Mouse (Mus musculus) CH12.LX (cell line): Measurements from ENCODE around the gene Ripk1. TPM values are rescaled to one million over a fixed set of nuclear protein-coding genes. Genes with fewer than 3 reads are reported as not detected.

Experiments
- DNase-seq: peaks from one replicate; pipeline ENCODE4 v3.0.0-alpha.2; 2013; ENCODE audit errors: extremely low read depth
- H3K27ac ChIP-seq: 2 replicates; pipeline ENCODE4 v1.5.1; 2012; ENCODE audit warnings: low read depth, mild to moderate bottlenecking, control low read depth, moderate library complexity; ENCODE audit not compliant: insufficient read depth
- H3K27me3 ChIP-seq: replicated peaks from 2 replicates; pipeline ENCODE3; 2012; ENCODE audit warnings: inconsistent platforms
- H3K36me3 ChIP-seq, 2 experiments: replicated peaks in 1 of 2; 2 replicates each; pipeline versions ENCODE3 to v1.6.1; 2012; ENCODE audit warnings: inconsistent platforms in 1 of 2, low read length in 1 of 2, mild to moderate bottlenecking in 1 of 2, mixed read lengths in 1 of 2, moderate library complexity in 1 of 2; ENCODE audit not compliant: control insufficient read depth in 1 of 2, insufficient read depth in 1 of 2
- H3K4me1 ChIP-seq, 2 experiments: 2 replicates each; pipeline ENCODE4 v1.6.1; 2012; ENCODE audit warnings: inconsistent platforms in 1 of 2, moderate library complexity in 1 of 2; ENCODE audit not compliant: insufficient read depth in 2 of 2, control insufficient read depth in 1 of 2
- H3K4me2 ChIP-seq: 2 replicates; pipeline ENCODE4 v1.6.1; 2012; ENCODE audit warnings: low read depth, mild to moderate bottlenecking, control low read depth; ENCODE audit not compliant: poor library complexity, insufficient read depth, severe bottlenecking
- H3K4me3 ChIP-seq, 3 experiments: fragments of 150-350 bp in 1 of 3; sonication (generic) in 1 of 3; replicated peaks in 1 of 3; 2 replicates each; pipeline versions ENCODE3 to v1.5.1; 2011 to 2012; ENCODE audit warnings: low read depth in 2 of 3, low read length in 2 of 3, mild to moderate bottlenecking in 2 of 3, moderate library complexity in 2 of 3, control low read depth in 1 of 3, improper control_type of control experiment in 1 of 3, inconsistent platforms in 1 of 3, mixed read lengths in 1 of 3; ENCODE audit not compliant: poor library complexity in 1 of 3
- H3K79me2 ChIP-seq: replicated peaks from 2 replicates; pipeline ENCODE4 v1.6.1; 2012; ENCODE audit warnings: mild to moderate bottlenecking, moderate library complexity; ENCODE audit not compliant: control insufficient read depth, poor library complexity, insufficient read depth, severe bottlenecking; ENCODE audit errors: extremely low read depth
- H3K9ac ChIP-seq: 2 replicates; pipeline ENCODE4 v1.6.1; 2012; ENCODE audit warnings: low read depth, mild to moderate bottlenecking, control low read depth, moderate library complexity; ENCODE audit not compliant: insufficient read depth
- H3K9me3 ChIP-seq: replicated peaks from 2 replicates; pipeline ENCODE3; 2012; ENCODE audit warnings: low read length, inconsistent platforms, mixed read lengths
- CHD1 ChIP-seq: IDR thresholded peaks from 2 replicates; pipeline ENCODE4 v1.6.1; 2012; ENCODE audit warnings: low read depth, low read length, improper control_type of control experiment, inconsistent platforms
- CTCF ChIP-seq, 2 experiments: IDR thresholded peaks in 1 of 2; conservative IDR thresholded peaks in 1 of 2; 2 replicates each; pipeline ENCODE4 v1.5.1; 2011 to 2012; ENCODE audit warnings: low read depth in 2 of 2, low read length in 2 of 2, improper control_type of control experiment in 1 of 2, inconsistent platforms in 1 of 2, mild to moderate bottlenecking in 1 of 2, moderate library complexity in 1 of 2
- E2F4 ChIP-seq: IDR thresholded peaks from 2 replicates; pipeline ENCODE4 v1.6.1; 2011; ENCODE audit warnings: low read depth, low read length, improper control_type of control experiment; ENCODE audit not compliant: insufficient replicate concordance
- ELF1 ChIP-seq: IDR thresholded peaks from 2 replicates; pipeline ENCODE4 v1.6.1; 2014; ENCODE audit warnings: low read depth, mild to moderate bottlenecking, inconsistent platforms, low read length, improper control_type of control experiment
- EP300 ChIP-seq: IDR thresholded peaks from 2 replicates; pipeline ENCODE4 v1.6.1; 2011; ENCODE audit warnings: low read length, improper control_type of control experiment
- ETS1 ChIP-seq: conservative IDR thresholded peaks from 2 replicates; pipeline ENCODE4 v1.6.1; 2012; ENCODE audit warnings: low read depth, mild to moderate bottlenecking, inconsistent platforms, low read length, improper control_type of control experiment, moderate library complexity
- HCFC1 ChIP-seq: IDR thresholded peaks from 2 replicates; pipeline ENCODE4 v1.6.1; 2012; ENCODE audit warnings: low read depth, mild to moderate bottlenecking, inconsistent platforms, low read length, improper control_type of control experiment
- IRF4 ChIP-seq: IDR thresholded peaks from 2 replicates; pipeline ENCODE4 v1.6.1; 2014; ENCODE audit warnings: low read depth, mild to moderate bottlenecking, inconsistent platforms, low read length, improper control_type of control experiment
- JUND ChIP-seq: conservative IDR thresholded peaks from 2 replicates; pipeline ENCODE4 v1.6.1; 2011; ENCODE audit warnings: low read depth, low read length, improper control_type of control experiment
- KAT2A ChIP-seq: IDR thresholded peaks from 2 replicates; pipeline ENCODE4 v1.6.1; 2012; ENCODE audit warnings: low read length, improper control_type of control experiment, inconsistent platforms; ENCODE audit not compliant: insufficient replicate concordance
- MAFK ChIP-seq: IDR thresholded peaks from 2 replicates; pipeline ENCODE4 v1.6.1; 2011; ENCODE audit warnings: low read length, improper control_type of control experiment; ENCODE audit not compliant: insufficient replicate concordance
- MAZ ChIP-seq: IDR thresholded peaks from 2 replicates; pipeline ENCODE4 v1.6.1; 2012; ENCODE audit warnings: low read depth, mild to moderate bottlenecking, inconsistent platforms, low read length, improper control_type of control experiment, moderate library complexity
- MEF2A ChIP-seq: IDR thresholded peaks from 2 replicates; pipeline ENCODE4 v1.6.1; 2014; ENCODE audit warnings: low read depth, mild to moderate bottlenecking, inconsistent platforms, low read length, improper control_type of control experiment, borderline replicate concordance
- MXI1 ChIP-seq: IDR thresholded peaks from 2 replicates; pipeline ENCODE4 v1.6.1; 2011; ENCODE audit warnings: mild to moderate bottlenecking, low read depth, low read length, improper control_type of control experiment
- NELFE ChIP-seq: IDR thresholded peaks from 2 replicates; pipeline ENCODE4 v1.6.1; 2011; ENCODE audit warnings: low read depth, low read length, improper control_type of control experiment
- NRF1 ChIP-seq: IDR thresholded peaks from 2 replicates; pipeline ENCODE4 v1.6.1; 2014; ENCODE audit warnings: low read depth, mild to moderate bottlenecking, inconsistent platforms, low read length, improper control_type of control experiment, moderate library complexity
- PAX5 ChIP-seq: IDR thresholded peaks from 2 replicates; pipeline ENCODE4 v1.6.1; 2012; ENCODE audit warnings: low read length, inconsistent platforms, mixed read lengths
- POLR2A ChIP-seq: IDR thresholded peaks from 2 replicates; pipeline ENCODE4 v1.6.1; 2011; ENCODE audit warnings: low read depth, mild to moderate bottlenecking, improper control_type of control experiment, low read length
- POLR2AphosphoS2 ChIP-seq: IDR thresholded peaks from 2 replicates; pipeline ENCODE4 v1.6.1; 2011; ENCODE audit warnings: low read depth, low read length, improper control_type of control experiment
- RAD21 ChIP-seq: IDR thresholded peaks from 2 replicates; pipeline ENCODE4 v1.6.1; 2011; ENCODE audit warnings: low read depth, mild to moderate bottlenecking, low read length, improper control_type of control experiment, moderate library complexity
- RCOR1 ChIP-seq: conservative IDR thresholded peaks from 2 replicates; pipeline ENCODE4 v1.6.1; 2012; ENCODE audit warnings: low read depth, mild to moderate bottlenecking, inconsistent platforms, low read length, improper control_type of control experiment
- SIN3A ChIP-seq: IDR thresholded peaks from 2 replicates; pipeline ENCODE4 v1.6.1; 2012; ENCODE audit warnings: low read length, improper control_type of control experiment, inconsistent platforms
- SMC3 ChIP-seq: IDR thresholded peaks from 2 replicates; pipeline ENCODE4 v1.6.1; 2011; ENCODE audit warnings: low read depth, low read length, improper control_type of control experiment
- TBP ChIP-seq: conservative IDR thresholded peaks from 2 replicates; pipeline ENCODE4 v1.6.1; 2011; ENCODE audit warnings: low read depth, low read length, improper control_type of control experiment
- TCF12 ChIP-seq: IDR thresholded peaks from 2 replicates; pipeline ENCODE4 v1.6.1; 2014; ENCODE audit warnings: low read depth, mild to moderate bottlenecking, inconsistent platforms, low read length, improper control_type of control experiment
- UBTF ChIP-seq: IDR thresholded peaks from 2 replicates; pipeline ENCODE4 v1.6.1; 2012; ENCODE audit warnings: low read depth, mild to moderate bottlenecking, inconsistent platforms, low read length, improper control_type of control experiment, moderate library complexity
- USF1 ChIP-seq: IDR thresholded peaks from 2 replicates; pipeline ENCODE4 v1.6.1; 2014; ENCODE audit warnings: low read depth, mild to moderate bottlenecking, inconsistent platforms, low read length, improper control_type of control experiment
- USF2 ChIP-seq: conservative IDR thresholded peaks from 2 replicates; pipeline ENCODE4 v1.6.1; 2011; ENCODE audit warnings: low read depth, low read length, improper control_type of control experiment
- ZKSCAN1 ChIP-seq: IDR thresholded peaks from 2 replicates; pipeline ENCODE4 v1.6.1; 2012; ENCODE audit warnings: low read depth, inconsistent platforms, low read length, improper control_type of control experiment, borderline replicate concordance
- ZMIZ1 ChIP-seq: IDR thresholded peaks from 2 replicates; pipeline ENCODE4 v1.6.1; 2012; ENCODE audit warnings: low read depth, mild to moderate bottlenecking, inconsistent platforms, low read length, improper control_type of control experiment
- dilution Hi-C: fragments of 300-500 bp; cut with MboI; formaldehyde crosslinking; loops from 2 replicates; pipeline ENCODE4 v1.14.3; 2020; ENCODE audit warnings: low sequenced_read_pairs; ENCODE audit not compliant: extremely low pct_unique_long_range_greater_than_20kb, extremely low pct_ligation_motif_present
- in situ Hi-C: fragments of 300-500 bp; cut with MboI; formaldehyde crosslinking; loops from 3 replicates; pipeline ENCODE4 v1.14.3; 2019; ENCODE audit warnings: low sequenced_read_pairs, low pct_ligation_motif_present, low pct_unique_long_range_greater_than_20kb, mixed read lengths
- polyA plus RNA-seq: library from polyadenylated mRNA; unstranded; fragments of >175 nt; gene quantifications from 2 replicates; pipeline ENCODE4 v1.2.1, GENCODE M21; 2012; ENCODE audit warnings: low read depth; ENCODE audit not compliant: insufficient read length
- total RNA-seq, 2 experiments: library from RNA; depleted of rRNA; stranded (reverse); fragments of 300-350 nt in 1 of 2; fragments of >200 nt in 1 of 2; gene quantifications; 2 replicates each; pipeline ENCODE4 v1.2.3; 2012 to 2014

Ripk1 gene
- total and polyA plus RNA-seq, 3 experiments = 13.1 to 18.6 (median 16.6) TPM

DNA sequence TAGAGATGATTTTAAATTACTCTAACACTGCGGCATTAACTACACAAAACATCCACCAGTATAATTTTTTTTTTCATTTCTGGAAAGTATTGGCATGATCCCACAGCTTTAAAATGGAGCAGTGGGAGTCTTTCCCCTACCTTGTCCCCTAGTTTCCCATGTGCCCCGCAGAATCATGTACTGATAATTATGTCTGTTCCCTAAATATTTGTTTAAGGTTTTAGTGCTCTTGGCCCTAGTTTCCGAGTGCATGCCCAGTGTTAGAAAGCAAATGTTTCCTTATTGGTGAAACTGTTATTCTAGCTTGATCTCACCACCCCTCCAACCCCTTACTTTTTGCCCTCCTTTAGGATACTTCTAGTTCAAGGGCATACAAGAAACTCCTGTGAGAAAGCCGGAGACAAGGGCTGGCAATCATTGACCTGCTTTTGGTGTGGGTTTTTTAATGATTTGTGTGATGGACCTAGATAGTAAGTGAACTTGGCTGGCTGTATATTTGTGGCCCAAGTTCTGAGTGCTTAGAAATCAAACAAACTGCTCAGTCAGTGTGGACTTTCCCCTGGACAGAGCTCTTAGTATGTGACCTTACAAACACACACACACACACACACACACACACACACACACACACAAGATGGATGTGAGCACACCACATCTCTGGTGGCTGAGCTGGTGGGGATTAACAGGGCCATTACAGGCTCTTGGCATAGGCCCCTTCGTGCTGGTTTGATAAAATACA is 43.5 kb downstream of the Ripk1 start:
- H3K79me2 ChIP-seq = no peaks in the 10 kb centered on the region

DNA sequence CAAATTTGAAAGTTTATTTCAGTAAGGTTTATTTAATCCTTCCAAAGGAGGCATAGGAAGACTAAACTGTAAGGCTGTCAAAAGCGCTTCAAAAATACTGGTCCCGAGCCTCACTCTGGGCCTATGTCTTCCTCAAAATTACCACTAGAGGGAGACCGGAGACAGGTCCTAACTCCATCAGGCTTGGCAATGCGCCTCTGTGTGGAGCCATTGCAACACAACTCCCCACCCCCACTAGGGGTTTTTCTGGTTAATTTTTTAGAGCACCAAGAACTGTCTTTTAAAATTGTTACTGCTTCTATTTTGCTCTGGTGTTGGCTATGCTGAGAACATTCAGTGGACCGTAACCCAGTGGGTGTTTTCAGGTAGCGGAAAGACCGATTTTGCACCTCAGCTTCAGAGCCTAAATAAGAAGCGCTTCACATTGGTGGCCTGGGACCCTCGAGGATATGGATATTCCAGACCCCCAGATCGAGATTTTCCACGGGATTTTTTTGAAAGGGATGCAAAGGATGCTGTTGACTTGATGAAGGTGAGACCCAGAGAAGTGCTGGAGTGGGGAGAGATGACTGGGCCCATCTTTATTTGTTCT is 44.4 kb downstream of the Ripk1 start:
- peaks cover 2 to 35% of the 10 kb centered on the region in 2 experiments for H3K36me3 ChIP-seq
- TF ChIP-seq USF1 = no peak
- no peak for TF ChIP-seq ZKSCAN1
- no peak for TF ChIP-seq UBTF
- no peak for TF ChIP-seq EP300
- no peak for TF ChIP-seq KAT2A
- peak; percentile 38; the same call in 1 of the 2 replicates for TF ChIP-seq HCFC1
- peak; percentile 72 for TF ChIP-seq MEF2A
- no peak for TF ChIP-seq PAX5
- 0 out of 2 replicates have a peak, but pooled peaks have one; percentile 39 for TF ChIP-seq NRF1
- TF ChIP-seq POLR2AphosphoS2 = no peak
- no peak for TF ChIP-seq ETS1
- peak; percentile 63; the same call in 1 of the 2 replicates for TF ChIP-seq NELFE
- peak; percentile 38; the same call in 1 of the 2 replicates for TF ChIP-seq ELF1
- peak; percentile 57 for TF ChIP-seq SIN3A
- TF ChIP-seq RAD21 = peak; percentile 99
- peak; percentile 31; the same call in 1 of the 2 replicates for TF ChIP-seq IRF4
- TF ChIP-seq MAZ = 0 out of 2 replicates have a peak, but pooled peaks have one; percentile 54
- peak; percentile 75 to 99 for TF ChIP-seq CTCF (conservative IDR thresholded peaks at IDR 0.05 in 1 of 2, IDR thresholded peaks at IDR 0.05 in 1 of 2; ENCODE audit: low read depth in 2 of 2, low read length in 2 of 2)
- TF ChIP-seq TBP = no peak
- TF ChIP-seq TCF12 = peak; percentile 32; the same call in 1 of the 2 replicates
- TF ChIP-seq SMC3 = peak; percentile 97
- TF ChIP-seq USF2 = no peak
- TF ChIP-seq CHD1 = no peak
- no peak for TF ChIP-seq MXI1
- no peak for TF ChIP-seq MAFK
- no peak for TF ChIP-seq ZMIZ1
- TF ChIP-seq POLR2A = no peak
- 0 out of 2 replicates have a peak, but pooled peaks have one; percentile 58 for TF ChIP-seq E2F4
- no peak for TF ChIP-seq RCOR1
- TF ChIP-seq JUND = peak; percentile 43; the same call in 1 of the 2 replicates

More for the DNA sequence above, 43.5 kb downstream of the Ripk1 start:
- Histone ChIP-seq H3K36me3 (peaks cover 2 to 32% of the 10 kb centered on the region in 2 experiments), H3K9me3 (peaks cover 3% of the 10 kb centered on the region), H3K4me2 (no peak overlapping the region), H3K27ac (no peak overlapping the region), H3K4me1 (peaks cover 4 to 15% of the 10 kb centered on the region in 2 experiments), H3K27me3 (no peaks in the 10 kb centered on the region), H3K9ac (no peak overlapping the region), H3K4me3 (no peak overlapping the region)
- TF ChIP-seq MEF2A = no peak
- dilution Hi-C loops = no loop called here
- in situ Hi-C loops = loop anchor here (10.0 kb wide), 1 partner anchor 589 kb away; no protein-coding TSS in a partner anchor
- DNase-seq = no peak

More for the DNA sequence above, 44.4 kb downstream of the Ripk1 start:
- peaks cover 9 to 24% of the 10 kb centered on the region in 2 experiments for H3K4me1 ChIP-seq
- H3K4me3 ChIP-seq = no peak overlapping the region
- H3K9me3 ChIP-seq = peaks cover 3% of the 10 kb centered on the region
- no peak overlapping the region for H3K27ac ChIP-seq
- DNase-seq = peak; percentile 87
- no peaks in the 10 kb centered on the region for H3K79me2 ChIP-seq
- H3K27me3 ChIP-seq = no peaks in the 10 kb centered on the region
- H3K9ac ChIP-seq = no peak overlapping the region
- H3K4me2 ChIP-seq = no peak overlapping the region
- dilution Hi-C loops = no loop called here
- in situ Hi-C loops = loop anchor here (10.0 kb wide), 1 partner anchor 588 kb away; no protein-coding TSS in a partner anchor
